In the genomic region with DNA sequence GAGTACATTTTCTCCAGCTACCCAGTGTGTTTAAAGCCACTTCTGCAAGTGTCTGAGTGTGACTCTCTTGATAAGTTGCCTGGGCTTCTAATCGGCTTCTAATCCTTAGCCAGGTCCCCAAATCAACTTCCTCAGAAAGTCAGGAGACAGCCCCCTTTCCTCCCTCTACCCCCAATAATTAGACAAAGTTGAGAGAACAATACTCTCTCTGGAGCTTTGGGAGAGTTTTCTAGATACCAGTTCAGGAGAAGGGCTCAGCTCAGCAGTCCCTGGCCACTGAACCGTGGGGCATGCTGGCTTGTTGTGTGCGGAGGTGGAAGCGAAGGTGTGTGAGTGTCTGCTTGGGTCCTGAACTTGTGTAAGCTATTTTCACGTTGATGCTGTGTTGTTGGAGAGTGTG, we compare ENCODE assay signal across 17 mouse cellular contexts. TPM values are rescaled to one million over a fixed set of nuclear protein-coding genes. Genes with fewer than 3 reads are reported as not detected.
DNase-seq lines count a peak whose midpoint lies in the region; ATAC-seq and TF ChIP-seq lines count a peak whose summit lies in the region.
"Had no signal": no experiment of that assay in that cellular context is flagged by ENCODE, and none has a peak within 500 bp of the region (broad histone marks: within the 10 kb centered on the region; RNA-seq: fewer than 3 reads in every experiment).

No protein-coding gene starts in this region.

- no peak for ATAC-seq in heart, embryonic 15.5 days (replicated peaks; ENCODE audit: insufficient number of reproducible peaks, insufficient read depth, low FRiP score, low read depth)
- ATAC-seq in lung, embryonic 15.5 days (ENCODE audit: borderline replicate concordance, extremely low read depth, low FRiP score, low TSS enrichment) = no peak
- no peak for ATAC-seq in embryonic facial prominence, embryonic 15.5 days (ENCODE audit: insufficient number of reproducible peaks, low FRiP score, low TSS enrichment, low read depth)

- TF ChIP-seq POLR2A in myocyte (IDR thresholded peaks at IDR 0.05; ENCODE audit: insufficient read length, low read depth) = no peak

- no peaks in the 10 kb centered on the region for H3K27me3 ChIP-seq in heart, embryonic 15.5 days
- no peaks in the 10 kb centered on the region for H3K27me3 ChIP-seq in lung, embryonic 15.5 days
- H3K27me3 ChIP-seq in embryonic facial prominence, embryonic 15.5 days = no peaks in the 10 kb centered on the region
- no peaks in the 10 kb centered on the region for H3K27me3 ChIP-seq in myocyte (ENCODE audit: control insufficient read depth, insufficient read depth, insufficient read length)
- H3K27me3 ChIP-seq: forebrain, embryonic 13.5 days had no signal

- no peaks in the 10 kb centered on the region for H3K36me3 ChIP-seq in heart, embryonic 15.5 days
- no peaks in the 10 kb centered on the region for H3K36me3 ChIP-seq in lung, embryonic 15.5 days
- no peaks in the 10 kb centered on the region for H3K36me3 ChIP-seq in embryonic facial prominence, embryonic 15.5 days
- no peaks in the 10 kb centered on the region for H3K36me3 ChIP-seq in myocyte (ENCODE audit: control insufficient read depth, insufficient read depth)

- no peaks in the 10 kb centered on the region for H3K9me3 ChIP-seq in heart, embryonic 15.5 days (replicated peaks)
- no peaks in the 10 kb centered on the region for H3K9me3 ChIP-seq in lung, embryonic 15.5 days
- no peaks in the 10 kb centered on the region for H3K9me3 ChIP-seq in embryonic facial prominence, embryonic 15.5 days (replicated peaks)
- H3K9me3 ChIP-seq: forebrain, embryonic 13.5 days had no signal

- H3K4me1 ChIP-seq in heart, embryonic 15.5 days (replicated peaks) = peaks cover 75% of the 10 kb centered on the region
- peaks cover 81% of the 10 kb centered on the region for H3K4me1 ChIP-seq in lung, embryonic 15.5 days
- H3K4me1 ChIP-seq in embryonic facial prominence, embryonic 15.5 days = peaks cover 69% of the 10 kb centered on the region

- H3ac ChIP-seq in myocyte (ENCODE audit: control insufficient read depth, insufficient read length) = no peak overlapping the region

- peak overlapping the region; percentile 26 for H3K4me3 ChIP-seq in heart, embryonic 15.5 days
- peak overlapping the region; percentile 14 for H3K4me3 ChIP-seq in lung, embryonic 15.5 days
- peak overlapping the region; percentile 37 for H3K4me3 ChIP-seq in embryonic facial prominence, embryonic 15.5 days (replicated peaks)
- H3K4me3 ChIP-seq in myocyte = peak overlapping the region; percentile 15
- H3K4me3 ChIP-seq: forebrain, embryonic 13.5 days; left cerebral cortex, adult 2 months had no signal

- 65% methylated on average over 5 of the region's 5 CpGs for WGBS in heart, embryonic 15.5 days
- 80% methylated on average over 5 of the region's 5 CpGs for WGBS in lung, embryonic 15.5 days
- WGBS in embryonic facial prominence, embryonic 15.5 days = 71% methylated on average over 5 of the region's 5 CpGs

- DNase-seq in heart, adult 11 months = no peak
- DNase-seq in lung, adult 18-20 months = no peak
- DNase-seq in gastrocnemius, postnatal 4 days (ENCODE audit: low spot score in 2 of 2) = no peak
- DNase-seq in right cerebral cortex, postnatal 10 days (ENCODE audit: low spot score in 2 of 2) = no peak
- DNase-seq: cerebellum, postnatal 36 days; right cerebral cortex, postnatal 4 days; thymus, adult 18-20 months had no signal

- H3K9ac ChIP-seq in heart, embryonic 15.5 days = no peak overlapping the region
- no peak overlapping the region for H3K9ac ChIP-seq in lung, embryonic 15.5 days
- H3K9ac ChIP-seq in embryonic facial prominence, embryonic 15.5 days = no peak overlapping the region
- H3K9ac ChIP-seq: forebrain, embryonic 13.5 days had no signal

- peak overlapping the region; percentile 42 for H3K4me2 ChIP-seq in heart, embryonic 15.5 days
- peak overlapping the region; percentile 36 for H3K4me2 ChIP-seq in lung, embryonic 15.5 days
- peak overlapping the region; percentile 42 for H3K4me2 ChIP-seq in embryonic facial prominence, embryonic 15.5 days (replicated peaks)
- H3K4me2 ChIP-seq in myocyte (ENCODE audit: low read depth) = peak overlapping the region; percentile 74
- H3K4me2 ChIP-seq: forebrain, embryonic 13.5 days; midbrain, embryonic 11.5 days had no signal

- H3K27ac ChIP-seq in heart, embryonic 15.5 days = no peak overlapping the region; the same call in 1 of the 2 replicates
- H3K27ac ChIP-seq in lung, embryonic 15.5 days = peak overlapping the region; percentile 36; the same call in 1 of the 2 replicates
- H3K27ac ChIP-seq in embryonic facial prominence, embryonic 15.5 days (replicated peaks) = 0 out of 2 replicates have a peak overlapping the region, but pooled peaks have one; percentile 59
- H3K27ac ChIP-seq: forebrain, embryonic 13.5 days; left cerebral cortex, adult 2 months had no signal

- no peaks in the 10 kb centered on the region for H3K79me2 ChIP-seq in myocyte (ENCODE audit: control insufficient read depth, insufficient read depth)

TF ChIP-seq in myocyte, 11 proteins besides CTCF, POLR2A, EP300 and RAD21:
- TF ChIP-seq MAX (IDR thresholded peaks at IDR 0.05; ENCODE audit: low read depth) (no peak), USF1 (IDR thresholded peaks at IDR 0.05; ENCODE audit: low read depth) (no peak), TCF12 (IDR thresholded peaks at IDR 0.05; ENCODE audit: insufficient read depth, poor library complexity, severe bottlenecking) (no peak), MYOD1 (IDR thresholded peaks at IDR 0.05; ENCODE audit: control insufficient read depth in 1 of 3, insufficient read length in 2 of 3, low read depth in 2 of 3) (no peak), TCF3 (IDR thresholded peaks at IDR 0.05; ENCODE audit: insufficient read length, low read depth) (no peak), MYOG (IDR thresholded peaks at IDR 0.05; ENCODE audit: control insufficient read depth in 1 of 3, insufficient read depth in 1 of 3, insufficient read length in 2 of 3, low read depth in 2 of 3) (no peak), CEBPB (IDR thresholded peaks at IDR 0.05; ENCODE audit: insufficient read depth, poor library complexity, severe bottlenecking) (no peak), SRF (IDR thresholded peaks at IDR 0.05; ENCODE audit: control insufficient read depth, insufficient read length, low read depth) (no peak), POLR2AphosphoS2 (IDR thresholded peaks at IDR 0.05; ENCODE audit: insufficient read length, low read depth) (no peak), REST (IDR thresholded peaks at IDR 0.05; ENCODE audit: insufficient read depth, insufficient read length) (no peak), E2F4 (IDR thresholded peaks at IDR 0.05; ENCODE audit: insufficient read depth) (no peak)

RNA-seq across cellular contexts. Expression of a gene that starts 1.0 kb away (rescaled TPM):
- polyA plus RNA-seq in heart, embryonic 15.5 days (2015; fragmentation: Nextera tagmentation; extraction: Ambion mirVana) = 42.8 and 51.1 TPM in 2 replicates
- 48.8 and 57.9 TPM in 2 replicates for polyA plus RNA-seq in lung, embryonic 15.5 days (2015; fragmentation: Nextera tagmentation; extraction: Ambion mirVana)
- 118 and 123 TPM in 2 replicates for polyA plus RNA-seq in embryonic facial prominence, embryonic 15.5 days (2015; fragmentation: Nextera tagmentation; extraction: Ambion mirVana)
- 32.0 TPM for polyA plus RNA-seq in myocyte (2012; fragmentation: generic; extraction: Trizol)
- 100 to 1,000 TPM; 108 to 109 TPM for total RNA-seq in gastrocnemius, postnatal 4 days (2021)

RNA-seq across cellular contexts. Expression of a gene that starts 38.9 kb away (rescaled TPM):
- polyA plus RNA-seq in heart, embryonic 15.5 days (2015; fragmentation: Nextera tagmentation; extraction: Ambion mirVana) = not detected in 2 replicates
- 0.09 and 0.10 TPM in 2 replicates for polyA plus RNA-seq in lung, embryonic 15.5 days (2015; fragmentation: Nextera tagmentation; extraction: Ambion mirVana)
- not detected in 2 replicates for polyA plus RNA-seq in embryonic facial prominence, embryonic 15.5 days (2015; fragmentation: Nextera tagmentation; extraction: Ambion mirVana)
- polyA plus RNA-seq in myocyte (2012; fragmentation: generic; extraction: Trizol) = not detected
- total RNA-seq in gastrocnemius, postnatal 4 days (2021) = not detected
- total RNA-seq: granulocyte monocyte progenitor cell, adult 5-6 weeks; left cerebral cortex, adult 2 months; neutrophil, adult 5-6 weeks had no signal
- polyA plus RNA-seq: brain, embryonic 14.5 days; forebrain, embryonic 13.5 days; midbrain, embryonic 11.5 days had no signal
